Mouse (Mus musculus) Patski (cell line): ENCODE results near the gene Lect2. TPM values are rescaled to one million over a fixed set of nuclear protein-coding genes. Genes with fewer than 3 reads are reported as not detected.

Source experiments
- ATAC-seq: fragments of 100-300 bp; one replicate; pipeline ENCODE4 v1.8.0; 2021
- CTCF ChIA-PET: fragments of 350-600 bp; sonication (Branson Sonifier 250); formaldehyde crosslinking; loops from one replicate; lab custom pipeline; 2022; ENCODE audit warnings: inconsistent platforms; lab: Charles Lee
- POLR2A ChIA-PET: fragments of 350-600 bp; sonication (Branson Sonifier 250); formaldehyde crosslinking; loops from one replicate; lab custom pipeline; 2022; ENCODE audit warnings: antibody characterized with exemption, inconsistent platforms; lab: Charles Lee
- DNase-seq: peaks from one replicate; pipeline ENCODE4 v3.0.0-alpha.2; 2011; ENCODE audit warnings: low read depth, low spot score
- H3K27me3 ChIP-seq: fragments of 371-371 bp; one replicate; pipeline ENCODE4 v1.5.1; 2021
- CTCF ChIP-seq: fragments of 100-300 bp; IDR thresholded peaks from one replicate; pipeline ENCODE4 v1.5.1; 2021
- in situ Hi-C: fragments of 300-500 bp; cut with MboI; formaldehyde crosslinking; loops from 3 replicates; pipeline ENCODE4 v1.11.1; 2018; ENCODE audit warnings: low pct_unique_long_range_greater_than_20kb, mixed read lengths
- polyA plus RNA-seq: library from polyadenylated mRNA; unstranded; gene quantifications from one replicate; pipeline ENCODE4 v1.2.3, GENCODE M21; 2021

The Lect2 gene
- polyA plus RNA-seq: not detected

- DNase-seq: no peak
- CTCF ChIA-PET: interaction anchor here (1.8 kb wide), 1 partner anchor 9 kb away, joined by 4 read pairs; no protein-coding TSS in a partner anchor
- H3K27me3 ChIP-seq: no peaks in the 10 kb centered on the region
- POLR2A ChIA-PET: no interaction called here
- no peak for ATAC-seq
- TF ChIP-seq CTCF: no peak
- in situ Hi-C loops: loop anchor here (5.0 kb wide), 1 partner anchor 71 kb away; no protein-coding TSS in a partner anchor
Measured at GRCm38 (mm10) chr13:56548401-56548800, at the start of gene Lect2. Gene Lect2, minus strand, starts transcription at chr13:56548502.

DNA sequence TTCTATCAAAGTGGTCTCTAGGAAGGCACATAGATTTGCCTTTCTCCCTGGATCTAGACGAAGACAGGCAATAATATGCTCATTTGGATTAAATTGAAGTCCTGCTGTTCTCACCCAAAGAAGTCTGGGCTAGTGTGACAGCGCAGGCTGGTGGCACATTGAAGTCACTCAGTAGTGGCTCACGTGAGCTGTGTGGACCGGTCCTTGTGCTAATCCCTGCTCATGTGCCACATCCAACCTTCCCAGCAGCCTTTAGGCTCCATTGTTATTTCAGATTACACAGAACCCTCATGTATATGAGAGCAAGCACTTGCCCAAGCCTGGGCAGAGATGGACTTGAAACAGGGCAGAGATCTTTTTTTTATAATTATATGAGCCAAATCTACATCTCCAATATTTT, 49.0 kb upstream of the Lect2 start:
- ChIA-PET POLR2A (no interaction called here), CTCF (no interaction called here)
- no peak for TF ChIP-seq CTCF
- ATAC-seq (no peak), DNase-seq (no peak)
- in situ Hi-C loops: no loop called here
- no peaks in the 10 kb centered on the region for H3K27me3 ChIP-seq

DNA sequence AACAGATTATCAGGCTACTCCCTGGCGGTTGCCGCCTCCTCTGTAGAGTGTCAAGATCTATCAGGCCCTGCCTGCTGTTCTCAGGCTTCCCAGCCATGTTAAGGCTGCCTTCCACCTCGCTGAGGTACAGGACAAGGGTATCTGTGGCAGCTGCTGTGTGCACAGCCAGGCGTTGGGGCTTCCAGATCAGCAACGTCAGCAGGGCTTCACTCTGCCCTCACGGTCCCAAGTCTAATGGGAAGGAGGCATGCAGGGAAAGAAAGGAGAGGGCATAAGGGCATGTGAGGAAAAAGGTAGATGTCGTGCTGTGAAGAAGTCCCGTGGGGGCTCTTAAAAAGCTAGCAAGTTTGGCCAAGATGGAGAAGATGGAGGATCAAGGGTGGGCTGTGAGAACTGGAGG, 46.9 kb upstream of the Lect2 start:
- no peak for DNase-seq
- TF ChIP-seq CTCF: no peak
- in situ Hi-C loops: no loop called here
- H3K27me3 ChIP-seq: no peaks in the 10 kb centered on the region
- no peak for ATAC-seq
- ChIA-PET POLR2A (no interaction called here), CTCF (interaction anchor here (0.8 to 1.2 kb wide), 2 partner anchors 8 to 20 kb away, joined by 3 to 4 read pairs; no protein-coding TSS in a partner anchor)

- CTCF ChIA-PET: interaction anchor here (1.2 to 1.7 kb wide), 2 partner anchors 9 to 19 kb away, joined by 4 read pairs; no protein-coding TSS in a partner anchor
- H3K27me3 ChIP-seq: no peaks in the 10 kb centered on the region
- POLR2A ChIA-PET: no interaction called here
- no peak for ATAC-seq
- DNase-seq: no peak
- in situ Hi-C loops: no loop called here
- no peak for TF ChIP-seq CTCF
Measured at GRCm38 (mm10) chr13:56593961-56594391, 45.7 kb upstream of the Lect2 start.

DNA sequence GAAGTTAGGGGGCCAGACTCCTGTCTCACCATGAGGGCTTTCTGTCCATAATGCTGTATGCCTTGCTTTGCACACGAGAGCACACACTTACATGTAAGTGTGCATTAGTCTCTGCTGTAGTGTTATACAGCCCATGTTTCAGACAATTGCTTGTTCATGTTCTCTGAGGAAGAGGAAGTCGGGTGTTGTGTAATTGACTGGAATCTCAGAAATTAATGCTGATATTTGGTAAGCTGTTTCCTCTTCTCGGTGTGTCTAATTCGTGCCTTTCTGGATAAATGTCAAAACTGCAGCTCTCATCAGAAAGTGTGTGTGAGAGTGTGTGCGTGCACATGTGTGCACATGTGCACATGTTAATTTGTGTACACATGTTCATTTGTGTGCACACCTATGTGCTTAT, 44.9 kb upstream of the Lect2 start:
- ATAC-seq (no peak), DNase-seq (no peak)
- no peak for TF ChIP-seq CTCF
- no peaks in the 10 kb centered on the region for H3K27me3 ChIP-seq
- in situ Hi-C loops: no loop called here
- CTCF ChIA-PET: interaction anchor here (1.7 kb wide), 1 partner anchor 9 kb away, joined by 4 read pairs; no protein-coding TSS in a partner anchor
- POLR2A ChIA-PET: no interaction called here

DNA sequence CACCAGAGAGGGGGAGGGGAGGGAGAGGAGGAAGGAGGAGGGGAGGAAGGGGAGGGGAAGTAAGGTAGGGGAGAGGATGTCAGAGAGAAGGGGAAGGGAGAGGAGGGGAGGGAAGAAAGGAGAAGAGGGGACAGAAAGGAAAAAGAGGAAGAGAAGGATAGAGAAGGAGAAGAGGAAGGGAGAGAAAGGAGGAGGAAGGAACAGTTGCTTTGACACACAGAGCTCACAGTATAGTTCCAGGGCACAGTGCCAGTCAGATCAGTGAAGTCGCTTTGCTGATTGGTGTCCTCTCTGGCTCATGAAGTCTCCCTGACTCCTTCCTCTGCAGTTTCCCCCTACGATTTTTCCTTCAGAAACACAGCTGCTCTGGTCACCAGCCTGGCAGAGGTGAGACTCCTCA, 43.6 kb upstream of the Lect2 start:
- ATAC-seq: no peak
- in situ Hi-C loops: no loop called here
- ChIA-PET CTCF (no interaction called here), POLR2A (no interaction called here)
- no peak for DNase-seq
- no peak for TF ChIP-seq CTCF
- no peaks in the 10 kb centered on the region for H3K27me3 ChIP-seq

DNA sequence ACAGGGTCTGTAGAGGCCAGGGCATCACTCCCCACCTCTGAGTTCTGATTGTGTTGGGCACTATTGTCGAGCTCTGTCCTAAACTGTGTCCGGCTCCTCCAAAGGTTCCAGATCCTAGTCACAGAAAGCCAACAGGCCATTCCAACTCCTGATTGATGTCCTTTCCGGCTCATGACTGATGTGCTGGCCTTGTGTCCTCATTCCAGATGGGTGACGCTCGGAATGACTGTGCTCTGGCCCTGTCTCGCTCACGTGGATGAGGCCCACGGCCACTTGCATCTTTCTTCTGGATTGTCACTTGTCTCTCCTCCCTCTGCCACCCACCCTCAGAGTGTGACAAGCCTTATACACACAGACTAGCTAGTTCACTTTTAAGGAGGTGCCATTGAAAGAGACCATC, 42.9 kb upstream of the Lect2 start:
- CTCF ChIA-PET: no interaction called here
- ATAC-seq (no peak), DNase-seq (no peak)
- H3K27me3 ChIP-seq: no peaks in the 10 kb centered on the region
- in situ Hi-C loops: no loop called here
- no peak for TF ChIP-seq CTCF
- POLR2A ChIA-PET: interaction anchor here (0.6 to 0.7 kb wide), 2 partner anchors 15 to 92 kb away, joined by 3 to 6 read pairs; no protein-coding TSS in a partner anchor

- ChIA-PET CTCF (interaction anchor here (1.0 to 1.9 kb wide), 2 partner anchors 9 to 15 kb away, joined by 3 to 4 read pairs; no protein-coding TSS in a partner anchor), POLR2A (interaction anchor here (0.7 kb wide), 1 partner anchor 125 kb away, joined by 3 read pairs; no protein-coding TSS in a partner anchor)
- ATAC-seq (no peak), DNase-seq (no peak)
- no peak for TF ChIP-seq CTCF
- in situ Hi-C loops: no loop called here
- H3K27me3 ChIP-seq: no peaks in the 10 kb centered on the region
Measured at GRCm38 (mm10) chr13:56590202-56590601, 41.9 kb upstream of the Lect2 start.

GRCm38 (mm10) chr13:56588454-56589117, 40.3 kb upstream of the Lect2 start:
- TF ChIP-seq CTCF: no peak
- ChIA-PET CTCF (interaction anchor here (1.2 to 1.9 kb wide), 2 partner anchors 14 to 24 kb away, joined by 3 to 4 read pairs; no protein-coding TSS in a partner anchor), POLR2A (no interaction called here)
- in situ Hi-C loops: no loop called here
- no peak for ATAC-seq
- H3K27me3 ChIP-seq: no peaks in the 10 kb centered on the region
- no peak for DNase-seq

DNA sequence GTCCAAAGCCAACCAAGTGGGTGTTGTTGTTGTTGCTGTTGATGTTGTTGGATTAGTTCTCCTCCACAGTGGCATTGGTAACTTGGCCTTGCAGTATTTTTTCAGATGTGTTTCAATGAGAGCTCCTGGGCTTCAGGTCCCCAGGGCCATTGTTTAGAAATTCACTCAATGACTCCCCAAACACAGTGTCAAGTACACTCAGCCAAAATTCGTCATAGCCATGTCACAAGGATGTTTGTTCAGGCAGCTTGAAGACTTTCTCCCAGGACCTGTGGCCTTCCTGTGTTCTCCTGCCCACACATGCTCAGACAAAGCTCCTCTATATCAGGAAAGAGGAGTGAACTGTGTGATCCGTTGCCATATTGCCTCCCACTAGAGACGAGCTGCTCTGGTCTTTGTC, 37.7 kb upstream of the Lect2 start:
- CTCF ChIA-PET: interaction anchor here (1.5 kb wide), 1 partner anchor 12 kb away, joined by 3 read pairs; no protein-coding TSS in a partner anchor
- ATAC-seq: no peak

GRCm38 (mm10) chr13:56582720-56583119, 34.4 kb upstream of the Lect2 start:
- in situ Hi-C loops: no loop called here
- DNase-seq (peak; percentile 54), ATAC-seq (peak; percentile 52)
- POLR2A ChIA-PET: no interaction called here
- no peak for TF ChIP-seq CTCF
- no peaks in the 10 kb centered on the region for H3K27me3 ChIP-seq
- CTCF ChIA-PET: no interaction called here

More for the DNA sequence above, 37.7 kb upstream of the Lect2 start:
- DNase-seq: no peak
- no peak for TF ChIP-seq CTCF
- in situ Hi-C loops: no loop called here
- POLR2A ChIA-PET: no interaction called here
- no peaks in the 10 kb centered on the region for H3K27me3 ChIP-seq
